Comparison of ENCODE assay signal across 7 mouse cellular contexts in the genomic region with DNA sequence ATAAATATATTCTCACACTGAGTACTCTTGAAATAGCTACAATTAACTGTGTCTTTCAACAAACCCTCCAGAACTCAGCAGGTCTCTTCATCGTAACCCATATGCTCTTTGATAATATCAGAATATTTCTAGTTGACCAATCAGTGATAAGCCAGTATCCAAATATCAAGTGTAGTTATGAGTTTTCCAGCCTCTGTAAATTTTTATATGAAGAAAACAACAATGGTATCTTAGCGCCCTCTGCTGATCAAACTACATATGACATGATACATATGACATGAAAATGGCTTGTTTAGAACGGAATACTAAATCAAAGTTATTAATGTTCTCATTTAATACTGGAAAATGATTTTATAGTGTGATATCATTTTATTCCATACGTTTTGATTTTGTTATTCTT. TPM values are rescaled to one million over a fixed set of nuclear protein-coding genes. Genes with fewer than 3 reads are reported as not detected.
DNase-seq lines count a peak whose midpoint lies in the region; TF ChIP-seq lines count a peak whose summit lies in the region.

No protein-coding gene starts in this region.

- DNase-seq in kidney, postnatal 14 days: peak; percentile 10
- no peak for DNase-seq in kidney, postnatal 10 days
- DNase-seq in CH12.LX (ENCODE audit: extremely low read depth): peak; percentile 49
- peak; percentile 48 for DNase-seq in MEL (ENCODE audit: low read depth, low spot score)
- DNase-seq in forelimb bud, embryonic 11.5 days (ENCODE audit: low read depth, low spot score): peak; percentile 57
- no peak for DNase-seq in frontal cortex, postnatal 10 days (ENCODE audit: low spot score in 2 of 2)
- DNase-seq in urinary bladder, adult 2 months (ENCODE audit: low spot score): no peak

- TF ChIP-seq EP300 in CH12.LX (IDR thresholded peaks at IDR 0.05; ENCODE audit: low read length) (no peak), MEL (IDR thresholded peaks at IDR 0.05; ENCODE audit: low read depth in 1 of 2, low read length in 2 of 2) (no peak)

- TF ChIP-seq CTCF in CH12.LX (conservative IDR thresholded peaks at IDR 0.05 in 1 of 2, IDR thresholded peaks at IDR 0.05 in 1 of 2; ENCODE audit: low read depth in 2 of 2, low read length in 2 of 2) (peak; percentile 9 to 69; a peak in 2 of 4 replicates), MEL (IDR thresholded peaks at IDR 0.05 in 2 of 3, conservative IDR thresholded peaks at IDR 0.05 in 1 of 3; ENCODE audit: control insufficient read depth in 1 of 3, insufficient read depth in 1 of 3, low read depth in 2 of 3, low read length in 3 of 3, poor library complexity in 1 of 3, severe bottlenecking in 1 of 3) (peak; percentile 10 to 65 (median 34); a peak in 3 of 6 replicates)

- dilution Hi-C loops in CH12.LX (cut with MboI; ENCODE audit: extremely low pct_ligation_motif_present, extremely low pct_unique_long_range_greater_than_20kb, low sequenced_read_pairs): no loop called here

- H3K27me3 ChIP-seq in CH12.LX (replicated peaks) (no peaks in the 10 kb centered on the region), MEL (ENCODE audit: control insufficient read depth in 1 of 2, insufficient read depth in 2 of 2, low read length in 2 of 2) (no peaks in the 10 kb centered on the region)

- TF ChIP-seq POLR2A in CH12.LX (IDR thresholded peaks at IDR 0.05; ENCODE audit: low read depth, low read length) (no peak), MEL (IDR thresholded peaks at IDR 0.05; ENCODE audit: control insufficient read depth in 1 of 2, insufficient read depth in 1 of 2, low read depth in 1 of 2, low read length in 2 of 2, poor library complexity in 1 of 2) (no peak)

- in situ Hi-C loops in CH12.LX (cut with MboI; ENCODE audit: low pct_ligation_motif_present, low pct_unique_long_range_greater_than_20kb, low sequenced_read_pairs): loop anchor here (25.0 kb wide), 1 partner anchor 281 kb away; no protein-coding TSS in a partner anchor

- no peak overlapping the region for H3K4me2 ChIP-seq in CH12.LX (ENCODE audit: insufficient read depth, low read depth, poor library complexity, severe bottlenecking)

- H3K79me2 ChIP-seq in CH12.LX (replicated peaks; ENCODE audit: control insufficient read depth, extremely low read depth, insufficient read depth, poor library complexity, severe bottlenecking) (no peaks in the 10 kb centered on the region), MEL (ENCODE audit: control insufficient read depth, insufficient read depth, low read length, poor library complexity) (no peaks in the 10 kb centered on the region)

- no peak overlapping the region for H3K4me3 ChIP-seq in CH12.LX (replicated peaks in 1 of 3; ENCODE audit: low read depth in 2 of 3, low read length in 2 of 3, poor library complexity in 1 of 3)
- no peak overlapping the region for H3K4me3 ChIP-seq in MEL (ENCODE audit: control insufficient read depth in 1 of 2, insufficient read depth in 1 of 2, low read depth in 2 of 2, low read length in 2 of 2)

- H3K9me3 ChIP-seq in CH12.LX (replicated peaks; ENCODE audit: low read length) (no peaks in the 10 kb centered on the region), MEL (replicated peaks; ENCODE audit: insufficient read depth, low read length) (no peaks in the 10 kb centered on the region)

- H3K36me3 ChIP-seq in CH12.LX (replicated peaks in 1 of 2; ENCODE audit: control insufficient read depth in 1 of 2, insufficient read depth in 1 of 2, low read length in 1 of 2) (no peaks in the 10 kb centered on the region), MEL (ENCODE audit: control insufficient read depth in 1 of 2, insufficient read depth in 2 of 2, low read length in 2 of 2) (no peaks in the 10 kb centered on the region)

- no peak overlapping the region for H3K27ac ChIP-seq in CH12.LX (ENCODE audit: insufficient read depth, low read depth)
- no peak overlapping the region for H3K27ac ChIP-seq in MEL (ENCODE audit: control insufficient read depth, low read depth, low read length)

- H3K9ac ChIP-seq in CH12.LX (ENCODE audit: insufficient read depth, low read depth): no peak overlapping the region
- no peak overlapping the region for H3K9ac ChIP-seq in MEL (ENCODE audit: control insufficient read depth, low read depth, low read length, poor library complexity, severe bottlenecking)

- no peaks in the 10 kb centered on the region for H3K4me1 ChIP-seq in CH12.LX (ENCODE audit: control insufficient read depth in 1 of 2, insufficient read depth in 2 of 2)
- no peaks in the 10 kb centered on the region for H3K4me1 ChIP-seq in MEL (ENCODE audit: control insufficient read depth in 1 of 2, insufficient read depth in 2 of 2, low read length in 2 of 2)

- TF ChIP-seq RAD21 in CH12.LX (IDR thresholded peaks at IDR 0.05; ENCODE audit: low read depth, low read length) (peak; percentile 86), MEL (IDR thresholded peaks at IDR 0.05; ENCODE audit: low read depth, low read length) (peak; percentile 79)

TF ChIP-seq in CH12.LX, 34 proteins besides CTCF, POLR2A, EP300 and RAD21:
- TF ChIP-seq GABPA (IDR thresholded peaks at IDR 0.05; ENCODE audit: insufficient replicate concordance, low read depth, low read length): no peak
- peak; percentile 64 for TF ChIP-seq SMC3 (IDR thresholded peaks at IDR 0.05; ENCODE audit: low read depth, low read length)

TF ChIP-seq in MEL, 35 proteins besides CTCF, POLR2A, EP300 and RAD21:
- TF ChIP-seq ZC3H11A (IDR thresholded peaks at IDR 0.05; ENCODE audit: low read depth, low read length) (peak; percentile 61), SMC3 (IDR thresholded peaks at IDR 0.05; ENCODE audit: low read depth, low read length) (peak; percentile 58), ELF1 (IDR thresholded peaks at IDR 0.05; ENCODE audit: low read depth, low read length) (no peak), KAT2A (conservative IDR thresholded peaks at IDR 0.05; ENCODE audit: low read depth, low read length) (no peak)

RNA-seq across cellular contexts. Expression of a gene that starts 44.6 kb away (rescaled TPM):
- not detected in 2 replicates for total RNA-seq in CH12.LX (2012; rRNA removed)
- total RNA-seq in CH12.LX (2014; rRNA removed): not detected in 2 replicates
- polyA plus RNA-seq in CH12.LX (2012; ENCODE audit: insufficient read length, low read depth): not detected in 2 replicates
- total RNA-seq in MEL (2012; rRNA removed): not detected in 2 replicates
- not detected for polyA plus RNA-seq in MEL (2012; ENCODE audit: insufficient read depth in 1 of 2, insufficient read length in 2 of 2, low read depth in 1 of 2, low replicate concordance in 2 of 2, missing spikeins in 1 of 2)
- polyA plus RNA-seq in urinary bladder, adult 2 months (2012; rRNA removed): 0.15 and 0.19 TPM in 2 replicates

Comparison
In these comparisons a context has a peak if more than half of its experiments do, and no peak if none do; other contexts are left out.
1. DNase-seq: peak in kidney, postnatal 14 days (single experiment), CH12.LX (single experiment), MEL (single experiment) and forelimb bud, embryonic 11.5 days (single experiment); none in kidney, postnatal 10 days (single experiment), frontal cortex, postnatal 10 days (0 of 2) and urinary bladder, adult 2 months (single experiment).